Mouse (Mus musculus) cerebellum, adult 2 months (tissue): ENCODE results near the gene Phka2. TPM values are rescaled to one million over a fixed set of nuclear protein-coding genes. Genes with fewer than 3 reads are reported as not detected.

Experiments used
- DNase-seq, 2 experiments: peaks; one replicate each; pipeline ENCODE4 v3.0.0; 2021
- H3K27ac ChIP-seq: fragments of 200-500 bp; 2 replicates; pipeline ENCODE4 v1.5.1; 2012; ENCODE audit warnings: low read length, control low read depth, inconsistent platforms; ENCODE audit not compliant: insufficient read depth
- H3K27me3 ChIP-seq: fragments of 200-500 bp; 2 replicates; pipeline ENCODE4 v1.6.1; 2012; ENCODE audit warnings: inconsistent platforms, mild to moderate bottlenecking, low read length, moderate library complexity; ENCODE audit not compliant: control insufficient read depth, insufficient read depth
- H3K4me1 ChIP-seq: fragments of 200-500 bp; 2 replicates; pipeline ENCODE4 v1.6.1; 2011; ENCODE audit warnings: low read length; ENCODE audit not compliant: control insufficient read depth, insufficient read depth
- H3K4me3 ChIP-seq: fragments of 200-500 bp; replicated peaks from 2 replicates; pipeline ENCODE3; 2011; ENCODE audit warnings: mild to moderate bottlenecking, low read depth, low read length, control low read depth; ENCODE audit not compliant: insufficient read depth
- CTCF ChIP-seq: fragments of 200-500 bp; IDR thresholded peaks from 2 replicates; pipeline ENCODE4 v1.5.1; 2011; ENCODE audit warnings: low read depth, mild to moderate bottlenecking, control low read depth, low read length, moderate library complexity, borderline replicate concordance; ENCODE audit not compliant: insufficient read depth
- POLR2A ChIP-seq: fragments of 200-500 bp; IDR thresholded peaks from 2 replicates; pipeline ENCODE4 v1.6.1; 2011; ENCODE audit warnings: low read length, control low read depth, borderline replicate concordance; ENCODE audit not compliant: insufficient read depth
- WGBS: fragments of 180-500 bp; shearing (Covaris S2); methylation state at CpG from one replicate; pipeline ENCODE4 v1.1.7; 2018; 5-methylcytosine and 5-hydroxymethylcytosine counted together
- polyA plus RNA-seq: library from polyadenylated mRNA; depleted of rRNA; stranded (reverse); fragments of >200 nt; gene quantifications from 2 replicates; pipeline ENCODE4 v1.2.3, GENCODE M21; 2012; rRNA removed

Phka2 gene
- polyA plus RNA-seq, result 28.3 and 29.7 TPM in 2 replicates

- WGBS, result 4% methylated on average over 45 of the region's 61 CpGs
- Histone ChIP-seq H3K27ac (peak within 1 kb of the TSS; percentile 79), H3K27me3 (no peaks in the 10 kb centered on the region), H3K4me3 (peak within 1 kb of the TSS; percentile 99), H3K4me1 (no peaks in the 10 kb centered on the region)
- no peak for TF ChIP-seq CTCF
- TF ChIP-seq POLR2A, result no peak
- DNase-seq, result peak; percentile 82 to 87
These were observed at the start of gene Phka2 for GRCm38 (mm10) chrX:160502048-160503041. Gene Phka2, plus strand, starts transcription at chrX:160502166.

DNA sequence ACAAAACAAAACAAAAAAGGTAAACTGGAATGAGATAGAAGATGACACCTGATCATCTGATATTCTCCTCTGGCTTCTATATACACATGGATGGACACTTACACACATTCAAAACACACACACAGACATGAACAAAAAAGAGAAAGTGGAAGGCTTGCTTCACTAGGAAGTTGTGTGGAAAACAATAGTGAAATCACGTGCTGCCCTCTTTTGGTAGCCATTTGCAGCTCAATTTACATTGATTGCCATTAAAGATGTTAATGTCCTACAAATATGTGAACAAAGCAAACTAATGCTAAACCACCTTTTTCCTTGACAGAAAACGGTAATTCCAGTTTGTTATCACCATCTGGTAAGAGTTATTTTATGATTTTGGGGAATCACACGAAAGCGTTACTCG, 46.3 kb upstream of the Phka2 start:
- DNase-seq, result no peak
- no peak overlapping the region for H3K27ac ChIP-seq
- no peaks in the 10 kb centered on the region for H3K27me3 ChIP-seq
- TF ChIP-seq CTCF (no peak), POLR2A (no peak)
- 74% methylated on average over 5 of the region's 5 CpGs for WGBS
- no peak overlapping the region for H3K4me3 ChIP-seq
- no peaks in the 10 kb centered on the region for H3K4me1 ChIP-seq

GRCm38 (mm10) chrX:160471257-160471786, 30.6 kb upstream of the Phka2 start:
- H3K27me3 ChIP-seq, result no peaks in the 10 kb centered on the region
- no peak overlapping the region for H3K27ac ChIP-seq
- no peak for DNase-seq
- no peak for TF ChIP-seq CTCF
- no peak for TF ChIP-seq POLR2A
- no peak overlapping the region for H3K4me3 ChIP-seq
- no peaks in the 10 kb centered on the region for H3K4me1 ChIP-seq
- 73% methylated on average over 3 of the region's 3 CpGs for WGBS

DNA sequence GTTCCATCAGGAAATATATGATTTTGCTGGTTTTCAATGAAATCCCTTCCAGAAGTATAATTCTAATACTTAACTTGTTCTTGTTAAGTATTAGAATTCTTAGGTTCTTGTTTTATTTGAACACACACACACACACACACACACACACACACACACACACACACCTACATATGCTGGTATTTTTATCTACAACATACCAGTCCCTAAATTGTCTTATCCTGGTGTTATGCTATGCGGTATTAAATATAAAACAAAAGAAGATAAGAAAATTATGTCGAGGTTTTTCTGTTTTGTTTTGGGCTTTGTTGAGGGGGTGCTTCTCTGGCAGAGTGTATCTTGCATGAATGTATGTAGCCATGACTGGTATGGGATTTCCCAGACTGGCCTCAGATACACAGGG, 12.2 kb upstream of the Phka2 start:
- DNase-seq, result no peak
- no peak for TF ChIP-seq CTCF
- no peak for TF ChIP-seq POLR2A
- H3K27me3 ChIP-seq, result no peaks in the 10 kb centered on the region
- no peak overlapping the region for H3K27ac ChIP-seq
- no peak overlapping the region for H3K4me3 ChIP-seq
- 80% methylated on average over 2 of the region's 2 CpGs for WGBS
- peaks cover 6% of the 10 kb centered on the region; the same call in 1 of the 2 replicates for H3K4me1 ChIP-seq

DNA sequence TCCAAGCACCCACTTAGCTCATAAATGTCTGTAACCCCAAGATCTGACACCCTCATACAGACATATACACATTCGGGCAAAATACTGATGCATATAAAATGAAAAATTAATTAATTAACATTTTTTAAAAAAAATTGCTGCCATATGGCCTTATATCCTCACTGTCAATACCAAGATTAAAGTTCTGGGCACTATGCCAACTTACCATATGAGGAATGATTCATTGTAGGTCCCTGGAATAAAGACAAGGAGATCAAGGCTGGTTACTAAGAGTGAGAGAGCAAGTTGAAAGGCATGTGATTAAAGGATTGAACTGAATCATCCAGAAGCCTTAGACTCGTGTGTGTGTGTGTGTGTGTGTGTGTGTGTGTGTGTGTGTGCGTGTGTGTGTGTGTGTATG, 7.6 kb upstream of the Phka2 start:
- Histone ChIP-seq H3K4me3 (no peak overlapping the region), H3K27ac (no peak overlapping the region), H3K4me1 (peaks cover 6% of the 10 kb centered on the region; the same call in 1 of the 2 replicates), H3K27me3 (no peaks in the 10 kb centered on the region)
- peak in 1 of 2 experiments; percentile 60 for DNase-seq
- TF ChIP-seq CTCF (no peak), POLR2A (no peak)
- 14% methylated on average over 3 of the region's 3 CpGs for WGBS

DNA sequence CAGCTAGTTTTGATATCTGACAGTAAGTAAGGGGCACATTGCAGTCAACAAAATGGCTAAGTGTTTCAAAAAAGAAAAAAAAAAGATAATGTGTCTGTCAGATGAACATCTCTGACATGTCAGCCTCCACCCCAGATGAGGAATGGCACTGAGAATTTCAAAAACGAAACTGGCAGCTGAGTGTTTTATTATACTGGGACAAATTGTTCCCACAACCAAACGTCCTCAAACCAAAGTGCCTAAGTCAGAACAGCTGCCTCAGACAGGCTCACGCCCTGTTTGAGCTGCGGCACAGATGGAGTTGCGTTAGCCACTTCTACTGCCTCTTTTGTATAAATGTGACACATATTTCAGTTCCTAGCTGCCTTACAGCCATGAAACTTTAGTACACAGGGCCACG, 7.0 kb upstream of the Phka2 start:
- H3K27me3 ChIP-seq, result no peaks in the 10 kb centered on the region
- no peak for DNase-seq
- no peak for TF ChIP-seq POLR2A
- H3K27ac ChIP-seq, result no peak overlapping the region
- 60% methylated on average over 6 of the region's 6 CpGs for WGBS
- peaks cover 6% of the 10 kb centered on the region; the same call in 1 of the 2 replicates for H3K4me1 ChIP-seq
- H3K4me3 ChIP-seq, result no peak overlapping the region

DNA sequence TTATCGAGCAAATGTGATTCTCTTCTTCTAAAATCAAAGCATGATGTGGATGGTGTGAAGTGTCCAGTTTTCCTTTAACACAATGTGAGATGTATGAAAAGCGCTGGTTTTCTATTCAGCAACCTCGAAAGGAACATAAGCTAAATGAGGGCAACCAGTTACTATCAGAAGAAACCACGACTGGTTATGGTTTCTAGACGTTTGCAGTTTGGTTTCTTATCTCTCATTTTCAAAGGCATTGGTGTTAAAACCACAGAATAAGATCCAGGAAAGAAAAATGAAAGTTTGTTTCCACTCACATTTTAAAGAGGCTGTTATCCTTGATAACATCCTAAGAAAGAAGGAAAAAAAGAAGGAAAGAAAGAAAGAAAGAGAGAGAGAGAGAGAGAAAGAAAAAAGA, 5.5 kb upstream of the Phka2 start:
- Histone ChIP-seq H3K4me3 (no peak overlapping the region), H3K27me3 (no peaks in the 10 kb centered on the region), H3K27ac (no peak overlapping the region), H3K4me1 (peaks cover 6% of the 10 kb centered on the region; the same call in 1 of the 2 replicates)
- TF ChIP-seq POLR2A (no peak), CTCF (no peak)
- 88% methylated on average over 5 of the region's 5 CpGs for WGBS
- DNase-seq, result no peak

DNA sequence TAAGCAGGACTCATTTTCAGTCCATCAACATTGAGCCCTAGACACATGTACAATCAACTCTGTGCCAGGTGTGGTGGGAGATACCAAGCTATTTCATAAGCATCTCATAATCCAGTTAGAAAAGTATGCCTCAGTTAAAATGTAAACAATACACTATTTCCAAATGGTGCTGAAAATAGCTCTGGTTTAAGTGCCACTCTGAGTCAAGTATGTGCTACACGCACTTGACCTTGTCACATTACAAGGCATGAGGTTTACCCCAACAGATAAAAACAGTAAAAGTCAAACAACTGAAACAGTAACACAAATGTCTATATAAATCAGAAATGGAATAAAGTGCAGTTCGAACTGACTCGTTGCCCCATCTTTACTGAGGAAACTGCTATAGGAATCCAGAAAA, 871 bp upstream of the Phka2 start:
- Histone ChIP-seq H3K4me1 (no peaks in the 10 kb centered on the region), H3K4me3 (no peak overlapping the region), H3K27me3 (no peaks in the 10 kb centered on the region), H3K27ac (no peak overlapping the region)
- 89% methylated on average over 3 of the region's 3 CpGs for WGBS
- no peak for DNase-seq
- no peak for TF ChIP-seq POLR2A
- TF ChIP-seq CTCF, result no peak
